Mouse (Mus musculus) small intestine, adult 2 months (tissue): ENCODE measurements at regions not wholly inside any gene's neighbourhood (a gene's known extent, or its start where the extent isn't known, plus 50 kb on each side); places are given as distances from the start of the nearest gene placed in this dataset.

ENCODE experiments used
- CTCF ChIP-seq: fragments of 200-500 bp; IDR thresholded peaks from 2 replicates; pipeline ENCODE4 v1.5.1; 2012; ENCODE audit warnings: low read depth, mild to moderate bottlenecking, control low read depth, inconsistent platforms, low read length, moderate library complexity, mixed read lengths; ENCODE audit not compliant: insufficient replicate concordance, insufficient read length; ENCODE audit errors: extremely low read depth
- POLR2A ChIP-seq: fragments of 200-500 bp; IDR thresholded peaks from 2 replicates; pipeline ENCODE4 v1.6.1; 2012; ENCODE audit warnings: low read depth, mild to moderate bottlenecking, control low read depth, inconsistent platforms, low read length, moderate library complexity

DNA sequence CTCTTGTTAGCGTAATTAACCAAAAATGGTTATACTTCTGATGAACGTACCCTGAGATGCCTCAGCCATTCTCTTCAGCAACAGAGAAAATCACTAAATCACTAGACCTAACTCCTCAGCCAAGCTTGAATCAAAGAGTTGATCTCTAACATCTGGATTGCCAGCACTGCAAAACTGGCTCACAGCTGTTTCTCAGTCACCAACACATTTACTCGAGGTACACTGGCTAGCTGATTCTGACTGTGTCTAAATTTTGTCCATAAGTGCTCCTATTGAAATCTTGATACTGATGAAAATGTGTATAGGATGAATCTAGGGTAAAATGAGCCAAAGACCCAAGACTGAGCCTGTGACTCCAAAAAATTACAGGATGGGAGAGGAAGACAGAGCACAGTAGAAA is 211.5 kb upstream of the Cd180 start:
- no peak for TF ChIP-seq CTCF
- TF ChIP-seq POLR2A: no peak
